Mouse (Mus musculus) liver, postnatal 0 days (tissue): ENCODE measurements at regions not wholly inside any gene's neighbourhood (a gene's known extent, or its start where the extent isn't known, plus 50 kb on each side); places are given as distances from the start of the nearest gene placed in this dataset.

Experiments used
- CTCF ChIP-seq: sonication (generic); IDR thresholded peaks from 2 replicates; pipeline ENCODE4 v1.5.1; 2016; ENCODE audit warnings: antibody characterized with exemption, low read depth
- EP300 ChIP-seq: IDR thresholded peaks from 2 replicates; pipeline ENCODE4 v1.6.1; 2016; ENCODE audit warnings: antibody characterized with exemption, low read depth, mild to moderate bottlenecking

DNA sequence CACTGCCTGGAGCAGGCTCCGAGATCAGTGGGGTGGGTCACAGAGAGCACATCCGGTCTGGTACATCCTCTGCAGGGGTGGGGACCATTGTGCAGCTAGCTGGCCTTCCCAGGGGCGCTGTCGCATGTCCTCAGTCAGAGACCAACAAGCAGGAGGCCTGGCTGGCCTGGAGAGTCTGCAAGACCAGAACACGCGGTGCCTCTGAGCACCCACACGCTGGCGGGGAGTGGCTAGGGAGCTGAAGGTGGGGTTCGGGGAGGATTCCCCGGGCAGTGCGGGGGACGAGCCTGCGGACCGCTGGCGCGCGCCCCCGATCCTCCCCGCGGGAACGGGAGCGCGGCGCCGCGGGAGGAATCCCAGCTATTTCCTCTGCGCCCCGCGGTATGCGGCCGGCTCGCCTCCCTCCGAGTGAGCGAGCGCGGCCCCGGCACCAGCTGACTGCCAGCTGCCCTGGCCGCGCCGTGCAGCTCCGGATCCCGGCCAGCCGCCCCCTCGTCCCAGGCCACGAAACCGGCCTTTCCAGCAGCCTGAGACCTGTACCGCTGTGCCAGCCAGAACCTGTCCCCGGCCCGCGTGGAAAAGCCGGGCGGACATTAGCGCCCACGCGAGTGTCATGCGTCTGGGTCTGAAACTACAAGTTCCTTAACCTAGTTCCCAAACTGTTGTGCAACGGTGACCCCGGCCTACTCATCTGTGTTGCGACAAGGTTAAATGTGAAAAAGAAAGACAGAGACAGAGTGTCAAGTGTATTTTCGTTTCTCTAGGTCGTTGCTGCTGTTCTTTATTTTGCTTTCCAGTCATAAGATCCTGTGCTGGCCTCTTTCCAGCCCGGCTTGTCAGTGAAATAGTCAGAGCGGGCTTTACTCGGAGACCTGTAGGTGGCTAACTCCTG, 61.2 kb downstream of the Pkdcc start:
- TF ChIP-seq CTCF: 0 out of 2 replicates have a peak, but pooled peaks have one; percentile 6
- TF ChIP-seq EP300: peak; percentile 49; the same call in 1 of the 2 replicates
